Mouse (Mus musculus) embryonic facial prominence, embryonic 13.5 days (tissue): ENCODE results near the gene Dmap1. TPM values are rescaled to one million over a fixed set of nuclear protein-coding genes. Genes with fewer than 3 reads are reported as not detected.

ENCODE experiments used
- ATAC-seq: fragments of 200-750 bp; cut with Nextera tagmentation; 2 replicates; pipeline ENCODE4 v1.8.0; 2017; ENCODE audit warnings: low read depth; ENCODE audit not compliant: insufficient number of reproducible peaks, insufficient read depth, low FRiP score, low TSS enrichment
- H3K27ac ChIP-seq: fragments of 300-500 bp; sonication (generic); 2 replicates; pipeline ENCODE4 v1.5.1; 2015; ENCODE audit warnings: moderate library complexity, mild to moderate bottlenecking, inconsistent platforms
- H3K27me3 ChIP-seq: fragments of 300-500 bp; sonication (generic); 2 replicates; pipeline ENCODE4 v1.6.1; 2015; ENCODE audit warnings: mild to moderate bottlenecking, inconsistent platforms
- H3K36me3 ChIP-seq: fragments of 300-500 bp; sonication (generic); 2 replicates; pipeline ENCODE4 v1.6.1; 2015; ENCODE audit warnings: mild to moderate bottlenecking, inconsistent platforms
- H3K4me1 ChIP-seq: fragments of 300-500 bp; sonication (generic); 2 replicates; pipeline ENCODE4 v1.6.1; 2015; ENCODE audit warnings: inconsistent platforms
- H3K4me2 ChIP-seq: fragments of 300-500 bp; sonication (generic); 2 replicates; pipeline ENCODE4 v1.6.1; 2015; ENCODE audit warnings: moderate library complexity, mild to moderate bottlenecking, inconsistent platforms
- H3K4me3 ChIP-seq: fragments of 300-500 bp; sonication (generic); 2 replicates; pipeline ENCODE4 v1.5.1; 2015; ENCODE audit warnings: mild to moderate bottlenecking, inconsistent platforms
- H3K9ac ChIP-seq: fragments of 300-500 bp; sonication (generic); 2 replicates; pipeline ENCODE4 v1.6.1; 2015; ENCODE audit warnings: mild to moderate bottlenecking, inconsistent platforms
- H3K9me3 ChIP-seq: fragments of 300-500 bp; sonication (generic); 2 replicates; pipeline ENCODE4 v1.6.1; 2016; ENCODE audit warnings: inconsistent platforms
- WGBS: fragments of 180-500 bp; shearing (Covaris S2); methylation state at CpG from one replicate; pipeline ENCODE4 v1.1.7; 2015; ENCODE audit warnings: mixed read lengths; 5-methylcytosine and 5-hydroxymethylcytosine counted together
- polyA plus RNA-seq: library from polyadenylated mRNA; unstranded; fragments of >200 nt; fragmentation: Nextera tagmentation; extraction: Ambion mirVana; gene quantifications from 2 replicates; pipeline ENCODE4 v1.2.1, GENCODE M21; 2015

Dmap1 gene
- polyA plus RNA-seq, 1 experiment from 2014 or later = 77.1 TPM

GRCm38 (mm10) chr4:117636891-117637613, 45.0 kb downstream of the Dmap1 start:
- H3K4me1 ChIP-seq = 0 out of 2 replicates have a peak, but pooled peaks cover 2% of the 10 kb centered on the region
- no peaks in the 10 kb centered on the region for H3K27me3 ChIP-seq
- H3K4me2 ChIP-seq = no peak overlapping the region
- no peak overlapping the region for H3K4me3 ChIP-seq
- H3K27ac ChIP-seq = no peak overlapping the region
- no peaks in the 10 kb centered on the region for H3K9me3 ChIP-seq
- peaks cover 35% of the 10 kb centered on the region for H3K36me3 ChIP-seq
- H3K9ac ChIP-seq = no peak overlapping the region
- WGBS = 72% methylated on average over 22 of the region's 22 CpGs
- ATAC-seq = no peak

DNA sequence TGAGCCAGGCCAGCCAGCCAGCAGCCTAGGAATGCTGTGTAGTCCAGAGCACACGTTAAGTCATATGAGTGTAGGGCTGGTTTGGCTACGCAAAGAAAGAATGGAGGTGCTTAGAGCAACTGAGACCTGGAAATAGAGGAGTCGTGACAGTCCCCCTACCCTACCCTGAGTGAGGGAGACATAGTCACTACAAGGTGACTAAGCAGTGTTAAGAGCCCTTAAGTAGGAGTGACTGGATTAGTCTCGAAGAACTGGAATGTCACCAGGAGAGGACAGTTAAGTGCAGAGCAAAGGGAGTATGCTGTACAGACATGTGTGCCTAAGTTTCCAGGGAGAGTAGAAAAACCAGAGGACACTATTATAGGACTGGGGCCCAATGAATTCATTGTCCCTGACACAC, 45.9 kb downstream of the Dmap1 start:
- Histone ChIP-seq H3K27ac (no peak overlapping the region), H3K4me2 (no peak overlapping the region), H3K27me3 (no peaks in the 10 kb centered on the region), H3K4me3 (no peak overlapping the region), H3K4me1 (no peaks in the 10 kb centered on the region), H3K9me3 (no peaks in the 10 kb centered on the region), H3K9ac (no peak overlapping the region), H3K36me3 (peaks cover 35% of the 10 kb centered on the region)
- no peak for ATAC-seq
- 81% methylated on average over 4 of the region's 4 CpGs for WGBS

- Histone ChIP-seq H3K9me3 (no peaks in the 10 kb centered on the region), H3K9ac (no peak overlapping the region), H3K27ac (no peak overlapping the region), H3K36me3 (peaks cover 29% of the 10 kb centered on the region), H3K4me3 (no peak overlapping the region), H3K4me1 (no peaks in the 10 kb centered on the region), H3K4me2 (no peak overlapping the region), H3K27me3 (no peaks in the 10 kb centered on the region)
- WGBS = 92% methylated on average over 7 of the region's 7 CpGs
- ATAC-seq = no peak
Observed at GRCm38 (mm10) chr4:117634642-117635041, 47.4 kb downstream of the Dmap1 start.

- ATAC-seq = no peak
Observed at GRCm38 (mm10) chr4:117633527-117633926, 48.5 kb downstream of the Dmap1 start.

DNA sequence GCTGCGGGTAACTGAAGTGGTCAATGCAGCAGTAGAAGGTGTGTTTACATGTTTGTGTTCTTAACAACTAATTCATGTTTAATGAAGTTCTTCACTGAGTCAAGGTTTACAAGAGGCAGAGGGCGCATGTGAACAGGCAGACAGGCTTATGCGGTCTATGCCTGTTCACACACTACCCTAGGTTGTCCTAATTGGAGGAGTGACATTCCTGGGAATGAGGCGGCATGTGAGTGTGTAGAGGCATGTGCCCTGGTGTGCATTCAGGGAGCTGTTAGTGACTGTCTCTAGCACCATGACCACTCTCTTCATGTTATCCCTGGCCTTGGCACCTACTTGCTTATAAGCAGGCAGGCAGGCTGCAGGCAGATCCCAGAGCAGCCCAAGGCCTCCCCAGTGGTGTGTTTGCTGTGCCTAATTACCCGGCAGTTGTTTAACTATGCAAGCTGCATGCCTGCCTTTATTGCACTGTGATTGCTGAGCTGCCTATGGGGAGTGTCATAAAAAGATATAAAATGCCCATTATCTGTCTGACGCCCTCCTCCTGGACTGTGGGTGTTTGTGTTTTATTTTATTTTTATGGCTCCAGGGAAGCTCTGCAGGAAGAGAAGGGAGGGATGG, 51.9 kb downstream of the Dmap1 start:
- no peaks in the 10 kb centered on the region for H3K27me3 ChIP-seq
- no peak overlapping the region for H3K4me3 ChIP-seq
- no peaks in the 10 kb centered on the region for H3K4me1 ChIP-seq
- H3K9me3 ChIP-seq = no peaks in the 10 kb centered on the region
- WGBS = 83% methylated on average over 6 of the region's 6 CpGs
- H3K36me3 ChIP-seq = peaks cover 55% of the 10 kb centered on the region
- no peak overlapping the region for H3K9ac ChIP-seq
- no peak overlapping the region for H3K27ac ChIP-seq
- no peak overlapping the region for H3K4me2 ChIP-seq
- no peak for ATAC-seq

More at GRCm38 (mm10) chr4:117633527-117633926, 48.5 kb downstream of the Dmap1 start:
- no peak overlapping the region for H3K27ac ChIP-seq
- H3K9me3 ChIP-seq = no peaks in the 10 kb centered on the region
- WGBS = 73% methylated on average over 5 of the region's 5 CpGs
- no peak overlapping the region for H3K4me2 ChIP-seq
- H3K4me1 ChIP-seq = no peaks in the 10 kb centered on the region
- no peak overlapping the region for H3K9ac ChIP-seq
- H3K27me3 ChIP-seq = no peaks in the 10 kb centered on the region
- H3K36me3 ChIP-seq = peaks cover 32% of the 10 kb centered on the region
- H3K4me3 ChIP-seq = no peak overlapping the region

DNA sequence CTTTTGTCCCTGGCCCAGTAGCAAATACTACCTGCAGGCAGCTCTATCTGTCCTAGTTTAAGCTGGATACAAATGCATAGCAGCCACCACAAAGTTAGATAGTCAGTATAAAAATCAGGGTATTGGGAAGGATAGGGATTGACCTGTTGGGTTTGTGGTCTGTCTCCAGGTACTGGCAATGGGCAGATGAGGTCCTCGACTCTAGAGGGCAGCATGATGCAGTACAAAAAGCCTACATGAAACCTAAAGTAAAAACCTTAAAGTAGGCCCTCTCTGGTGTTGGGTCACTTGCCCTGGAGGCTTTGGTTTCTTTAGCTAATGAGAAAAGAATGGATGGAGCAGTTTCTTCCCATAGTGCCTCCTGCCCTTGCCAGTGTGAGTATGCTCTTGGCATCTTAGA, 53.6 kb downstream of the Dmap1 start:
- no peaks in the 10 kb centered on the region for H3K9me3 ChIP-seq
- peaks cover 5% of the 10 kb centered on the region; the same call in 1 of the 2 replicates for H3K4me1 ChIP-seq
- WGBS = 39% methylated on average over 1 of the region's 1 CpGs
- no peak overlapping the region for H3K27ac ChIP-seq
- ATAC-seq = no peak
- peaks cover 65% of the 10 kb centered on the region for H3K36me3 ChIP-seq
- no peaks in the 10 kb centered on the region for H3K27me3 ChIP-seq
- H3K9ac ChIP-seq = no peak overlapping the region
- no peak overlapping the region for H3K4me3 ChIP-seq
- H3K4me2 ChIP-seq = no peak overlapping the region

Other genes starting within 250 kb of the Dmap1 start
- gene Rnf220, start 185.2 kb downstream of the Dmap1 start, polyA plus RNA-seq = 86.7 and 89.9 TPM in 2 replicates
- 166 and 168 TPM in 2 replicates for gene Eri3, start 131.9 kb downstream of the Dmap1 start, polyA plus RNA-seq
- not detected in 2 replicates for gene Gm12845, start 42.1 kb upstream of the Dmap1 start, polyA plus RNA-seq
- not detected in 2 replicates for gene Klf17, start 83.4 kb upstream of the Dmap1 start, polyA plus RNA-seq
- 12.7 and 12.9 TPM in 2 replicates for gene Slc6a9, start 152.2 kb upstream of the Dmap1 start, polyA plus RNA-seq
- 1.9 and 2.3 TPM in 2 replicates for gene Ccdc24, start 190.3 kb upstream of the Dmap1 start, polyA plus RNA-seq
- gene B4galt2, start 201.2 kb upstream of the Dmap1 start, polyA plus RNA-seq = 33.8 and 38.7 TPM in 2 replicates
- gene Atp6v0b, start 205.1 kb upstream of the Dmap1 start, polyA plus RNA-seq = 183 and 186 TPM in 2 replicates
- gene Dph2, start 209.8 kb upstream of the Dmap1 start, polyA plus RNA-seq = 19.2 and 20.2 TPM in 2 replicates
- 46.0 and 47.3 TPM in 2 replicates for gene Ipo13, start 232.7 kb upstream of the Dmap1 start, polyA plus RNA-seq
- gene Artn, start 247.5 kb upstream of the Dmap1 start, polyA plus RNA-seq = 3.1 and 3.6 TPM in 2 replicates